Mouse (Mus musculus) retina, postnatal 1 day (tissue): Measurements from ENCODE around the gene Gm33543.

Experiments
- DNase-seq: peaks from one replicate; pipeline ENCODE4 v3.0.0-alpha.2; 2012

Gene Gm33543

GRCm38 (mm10) chr10:95774856-95775255 lies 67.9 kb downstream of the Gm33543 start:
- DNase-seq = no peak

- no peak for DNase-seq
Measured at GRCm38 (mm10) chr10:95774001-95774628, 68.6 kb downstream of the Gm33543 start.
